ENCODE assay signal across 27 mouse cellular contexts in genomic region chr8:85958391-85958790, GRCm38 (mm10).
"Had no signal": no experiment of that assay in that cellular context is flagged by ENCODE, and none has a peak within 500 bp of the region (broad histone marks: within the 10 kb centered on the region; RNA-seq: fewer than 3 reads in every experiment).

No protein-coding gene starts in this region.

- H3K9ac ChIP-seq: limb, embryonic 12.5 days; limb, embryonic 13.5 days; limb, embryonic 15.5 days; liver, embryonic 12.5 days; liver, embryonic 13.5 days; liver, embryonic 14.5 days; liver, embryonic 15.5 days; liver, postnatal 0 days; lung, embryonic 14.5 days; lung, embryonic 15.5 days; midbrain, embryonic 12.5 days; midbrain, embryonic 13.5 days; midbrain, embryonic 15.5 days had no signal

- H3K4me1 ChIP-seq: limb, embryonic 10.5 days; limb, embryonic 12.5 days; limb, embryonic 13.5 days; limb, embryonic 15.5 days; liver, embryonic 12.5 days; liver, embryonic 13.5 days; liver, embryonic 15.5 days; lung, embryonic 15.5 days; midbrain, embryonic 10.5 days; midbrain, embryonic 12.5 days; midbrain, embryonic 13.5 days; midbrain, embryonic 15.5 days had no signal

- H3K4me3 ChIP-seq: left cerebral cortex, adult 2 months; limb, embryonic 10.5 days; limb, embryonic 12.5 days; limb, embryonic 13.5 days; limb, embryonic 15.5 days; liver, embryonic 12.5 days; liver, embryonic 13.5 days; liver, embryonic 15.5 days; lung, embryonic 15.5 days; megakaryocyte, embryonic 14.5 days; midbrain, embryonic 10.5 days; midbrain, embryonic 12.5 days; midbrain, embryonic 13.5 days; midbrain, embryonic 15.5 days; myocyte had no signal

- H3K27ac ChIP-seq: left cerebral cortex, adult 2 months; limb, embryonic 10.5 days; limb, embryonic 12.5 days; limb, embryonic 13.5 days; limb, embryonic 15.5 days; liver, embryonic 12.5 days; liver, embryonic 13.5 days; liver, embryonic 14.5 days; liver, embryonic 15.5 days; lung, embryonic 15.5 days; macrophage; midbrain, embryonic 10.5 days; midbrain, embryonic 12.5 days; midbrain, embryonic 13.5 days; midbrain, embryonic 15.5 days had no signal

- H3K36me3 ChIP-seq: liver, embryonic 13.5 days; liver, embryonic 15.5 days; lung, embryonic 15.5 days; midbrain, embryonic 12.5 days; midbrain, embryonic 13.5 days; midbrain, embryonic 15.5 days had no signal

- DNase-seq: left cerebral cortex, postnatal 4 days; liver, embryonic 13.5 days; liver, postnatal 0 days; lung, adult 18-20 months; lung, adult 2 months; lung, embryonic 14.5 days; lung, postnatal 10 days; lung, postnatal 14 days; lung, postnatal 36 days; lung, postnatal 4 days; midbrain, embryonic 14.5 days had no signal

- H3K27me3 ChIP-seq: limb, embryonic 12.5 days; limb, embryonic 13.5 days; limb, embryonic 15.5 days; liver, embryonic 12.5 days; liver, embryonic 13.5 days; liver, embryonic 15.5 days; lung, embryonic 15.5 days; megakaryocyte, embryonic 14.5 days; midbrain, embryonic 12.5 days; midbrain, embryonic 13.5 days; midbrain, embryonic 15.5 days had no signal
